Mouse (Mus musculus): ENCODE results near the gene Iqch.

The Iqch gene

DNA sequence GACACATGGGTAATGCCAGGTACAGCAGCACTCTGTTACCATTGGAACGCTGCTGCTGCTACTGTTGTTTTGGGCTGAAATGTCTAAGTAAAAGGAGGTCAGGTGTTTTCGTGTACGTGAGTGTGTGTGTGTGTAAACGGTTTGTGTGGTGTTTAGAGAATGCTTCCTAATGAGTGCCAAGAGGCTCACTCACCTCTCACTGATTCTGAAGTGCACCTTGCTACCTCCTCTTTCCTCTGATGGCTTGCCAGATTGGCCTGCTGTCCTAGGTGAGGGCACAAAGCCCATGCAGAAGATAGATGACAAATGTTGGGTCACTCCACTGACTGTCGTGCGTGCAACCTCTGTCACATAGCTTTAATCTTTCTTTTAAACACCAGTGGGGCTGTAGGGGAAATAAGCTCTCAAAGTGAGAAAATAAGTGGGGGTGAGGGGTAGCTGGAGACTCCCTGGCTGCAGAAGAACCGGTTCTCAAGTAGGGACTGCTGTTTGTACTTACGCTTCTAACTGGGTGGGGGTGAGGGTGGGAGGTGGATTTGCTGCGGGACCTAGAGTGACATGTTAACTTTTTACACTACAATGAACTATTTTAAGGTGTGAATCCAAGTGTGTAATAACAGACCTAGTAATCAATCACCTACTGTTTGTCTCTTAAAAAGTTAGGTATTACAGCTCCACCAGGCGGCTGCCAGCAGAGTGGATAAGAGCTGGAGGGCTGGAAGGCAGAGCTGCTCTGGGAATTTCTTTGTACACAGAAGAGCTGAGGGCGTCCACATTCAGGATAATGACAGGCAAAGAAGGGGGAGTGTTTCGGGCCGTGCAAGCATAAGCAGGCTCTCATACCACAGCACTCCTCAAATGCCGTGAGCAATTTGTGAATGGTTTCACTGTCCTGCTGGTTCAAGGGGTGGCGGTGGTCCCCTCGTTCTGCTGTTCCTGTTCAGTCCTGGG is 10.5 kb upstream of the Iqch start:
- peak; percentile 41 for DNase-seq (ENCODE audit: low spot score)

- DNase-seq (ENCODE audit: low spot score), result no peak
Observed at GRCm38 (mm10) chr9:63611967-63612366, 9.7 kb upstream of the Iqch start.

DNA sequence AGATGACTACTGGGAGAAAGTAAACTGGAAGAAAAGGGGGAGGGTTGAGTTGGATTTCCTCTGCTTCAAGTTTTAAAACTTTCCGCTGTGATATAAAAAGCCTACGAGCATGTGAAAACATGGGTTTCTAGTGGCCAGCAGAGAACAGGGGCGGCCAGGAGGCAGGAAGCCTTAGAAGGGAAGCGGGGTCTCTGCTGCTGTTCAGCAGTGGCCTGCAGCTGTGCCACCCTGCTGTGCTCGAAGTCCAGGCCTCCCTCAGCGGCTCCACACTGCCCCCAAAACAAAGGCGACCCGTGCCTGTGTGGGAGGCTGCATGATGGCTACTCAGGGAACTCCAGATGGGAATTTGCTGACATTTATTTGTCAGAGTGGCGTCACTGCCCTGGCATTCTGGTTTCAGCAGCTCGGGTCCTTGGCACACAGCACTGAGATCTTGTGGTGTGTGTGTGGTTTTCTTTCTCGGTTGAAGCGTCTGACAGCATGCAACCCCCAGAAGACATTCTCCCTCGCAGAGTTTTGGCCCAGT is 8.6 kb upstream of the Iqch start:
- DNase-seq (ENCODE audit: low spot score), result no peak

DNA sequence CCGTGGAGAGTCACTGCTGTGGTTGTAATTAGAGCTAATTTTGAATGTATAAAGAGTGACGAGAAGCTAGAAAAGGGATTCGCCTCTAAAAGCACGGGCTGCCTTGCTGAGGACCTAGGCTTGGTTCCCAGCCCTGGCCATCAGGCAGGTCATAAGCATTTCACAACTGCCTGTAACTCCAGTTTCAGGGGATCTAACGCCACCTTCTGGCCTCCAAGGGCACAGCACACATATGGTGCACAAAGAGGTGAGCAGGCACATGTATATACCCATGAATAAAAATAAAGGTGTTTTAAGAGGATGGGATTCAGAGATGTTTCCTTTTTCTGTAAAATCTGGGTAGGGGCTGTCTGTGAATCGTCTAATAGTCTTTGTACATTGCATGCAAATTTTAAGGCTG is 7.9 kb upstream of the Iqch start:
- no peak for DNase-seq (ENCODE audit: low spot score)

DNA sequence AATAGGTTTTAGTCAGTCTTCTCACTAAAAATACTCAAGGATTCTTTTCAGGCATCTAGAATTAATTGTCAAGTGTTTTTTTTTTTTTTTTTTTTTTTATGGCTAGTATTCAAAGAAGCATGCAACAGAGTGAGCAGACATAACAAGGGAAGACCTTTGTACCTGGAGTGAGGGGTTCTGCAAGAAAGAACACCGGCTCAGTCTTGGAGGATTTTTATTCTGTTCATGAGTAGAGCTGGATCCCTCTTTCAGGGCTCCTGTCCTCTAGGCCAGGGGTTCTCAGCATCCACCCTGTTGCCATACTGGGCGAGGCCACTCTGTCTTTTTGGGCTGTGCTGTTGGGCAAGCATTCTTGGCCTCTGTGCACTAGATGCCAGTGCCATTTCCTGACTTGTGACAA is 7.5 kb upstream of the Iqch start:
- DNase-seq (ENCODE audit: low spot score), result no peak

DNA sequence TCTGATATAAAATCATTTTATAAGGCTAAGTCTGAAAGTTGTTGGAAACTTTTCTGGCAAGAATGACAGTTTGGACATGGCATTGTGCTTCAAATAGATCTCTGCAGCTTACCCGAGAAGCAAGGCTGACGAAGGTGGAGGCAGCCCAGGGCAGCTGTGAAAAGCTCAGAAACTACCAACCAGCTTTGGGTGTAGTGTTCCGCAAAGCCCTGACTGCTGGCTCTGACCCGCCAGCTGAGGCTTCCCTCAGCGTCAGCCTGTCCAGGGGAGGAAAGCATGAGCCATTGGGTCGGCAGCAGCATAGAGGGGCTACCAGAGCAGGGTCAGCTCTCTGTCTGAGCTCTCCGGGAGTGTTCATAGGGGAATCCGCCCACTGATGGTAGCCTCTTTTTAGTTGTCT is 7.0 kb upstream of the Iqch start:
- no peak for DNase-seq (ENCODE audit: low spot score)

GRCm38 (mm10) chr9:63608006-63608405 is 5.7 kb upstream of the Iqch start:
- no peak for DNase-seq (ENCODE audit: low spot score)

- DNase-seq (ENCODE audit: low spot score), result no peak
Observed at GRCm38 (mm10) chr9:63606594-63606993, 4.3 kb upstream of the Iqch start.

DNA sequence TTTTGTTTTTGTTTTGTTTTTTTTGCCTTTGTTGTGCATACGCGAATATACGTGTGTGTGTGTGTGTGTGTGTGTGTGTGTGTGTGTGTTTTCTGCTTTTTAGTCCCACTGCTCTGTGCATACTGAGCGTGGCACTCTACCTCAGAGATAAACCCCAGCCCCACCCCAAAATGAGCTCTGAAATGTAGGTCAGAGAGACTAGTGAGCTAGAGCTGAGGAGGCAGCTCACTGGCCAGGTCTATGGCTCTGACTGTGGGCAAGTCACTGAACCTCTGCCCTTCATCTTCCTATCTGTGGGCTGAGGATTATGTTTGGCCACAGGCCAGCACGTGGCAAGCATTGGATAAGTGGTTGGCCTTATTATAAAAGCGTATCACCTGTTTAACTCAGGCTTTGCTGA is 1.6 kb upstream of the Iqch start:
- DNase-seq (ENCODE audit: low spot score), result no peak

DNA sequence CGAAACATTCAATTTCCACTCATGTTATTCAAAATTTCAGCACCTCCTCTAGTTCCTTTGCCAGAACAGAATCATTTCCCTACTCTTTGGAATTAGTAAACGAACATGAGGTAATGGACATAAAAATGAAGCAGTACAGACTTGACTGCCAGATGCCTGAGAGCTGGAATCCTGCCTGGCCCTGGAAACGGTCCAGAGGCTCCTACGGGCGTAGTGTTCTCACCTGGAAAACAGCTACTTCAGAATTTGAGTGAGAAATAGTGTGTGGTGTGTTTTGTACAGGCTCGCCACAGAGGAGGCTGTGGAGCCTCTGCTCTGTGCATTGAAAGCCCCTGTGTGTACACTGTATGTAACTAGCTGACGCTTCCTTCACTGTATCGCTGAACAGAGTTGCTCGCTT is 5.6 kb downstream of the Iqch start:
- no peak for DNase-seq (ENCODE audit: low spot score)

GRCm38 (mm10) chr9:63595652-63596051 is 6.6 kb downstream of the Iqch start:
- no peak for DNase-seq (ENCODE audit: low spot score)

DNA sequence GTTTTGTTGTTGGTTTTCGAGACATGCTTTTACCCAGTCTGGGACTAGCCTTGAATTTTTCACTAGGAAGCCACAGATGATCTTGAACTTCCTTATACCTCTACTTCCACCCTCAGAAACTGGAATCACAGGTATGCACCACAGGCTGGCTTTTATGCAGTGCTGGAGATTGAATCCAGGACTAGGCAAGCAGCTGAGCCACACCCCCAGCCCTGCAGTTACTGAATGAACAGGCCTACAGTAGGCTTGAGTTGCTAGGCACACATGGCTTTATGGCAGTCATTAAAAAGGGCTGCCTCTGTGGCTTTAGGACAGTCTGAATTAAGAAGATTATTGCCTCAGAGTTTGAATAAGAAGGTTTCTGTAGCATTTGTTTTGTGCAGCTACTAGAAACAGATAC is 7.3 kb downstream of the Iqch start:
- no peak for DNase-seq (ENCODE audit: low spot score)

DNA sequence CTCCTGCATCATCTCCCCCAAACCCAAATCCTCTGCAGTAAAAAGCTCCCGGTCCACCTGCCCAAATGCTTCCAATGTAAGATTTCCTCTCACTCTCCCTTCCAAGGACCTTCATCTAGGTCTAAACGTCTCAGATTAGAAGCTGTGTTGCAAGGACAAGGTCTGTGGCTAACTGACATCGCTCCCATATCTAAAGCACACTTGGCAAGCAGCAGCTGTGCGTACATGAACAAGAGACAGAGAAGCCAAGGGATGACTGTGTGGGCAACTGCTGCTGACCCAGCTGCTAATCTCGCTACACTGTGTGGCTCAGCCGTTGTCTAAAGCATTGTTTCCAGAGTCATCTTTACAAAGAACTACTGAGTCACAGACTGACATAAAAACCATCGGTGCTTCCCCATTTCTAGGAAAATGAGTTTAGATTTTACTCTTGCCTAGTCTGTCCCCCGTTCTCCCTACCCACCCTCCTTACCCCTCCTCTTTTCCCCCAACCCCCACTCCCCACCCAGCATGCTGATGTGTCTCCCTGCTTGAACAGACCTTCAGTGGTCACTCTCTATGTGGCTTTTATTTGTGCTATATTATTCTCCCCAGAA is 10.5 kb downstream of the Iqch start:
- no peak for DNase-seq (ENCODE audit: low spot score)

GRCm38 (mm10) chr9:63590592-63590991 is 11.7 kb downstream of the Iqch start:
- no peak for DNase-seq (ENCODE audit: low spot score)

DNA sequence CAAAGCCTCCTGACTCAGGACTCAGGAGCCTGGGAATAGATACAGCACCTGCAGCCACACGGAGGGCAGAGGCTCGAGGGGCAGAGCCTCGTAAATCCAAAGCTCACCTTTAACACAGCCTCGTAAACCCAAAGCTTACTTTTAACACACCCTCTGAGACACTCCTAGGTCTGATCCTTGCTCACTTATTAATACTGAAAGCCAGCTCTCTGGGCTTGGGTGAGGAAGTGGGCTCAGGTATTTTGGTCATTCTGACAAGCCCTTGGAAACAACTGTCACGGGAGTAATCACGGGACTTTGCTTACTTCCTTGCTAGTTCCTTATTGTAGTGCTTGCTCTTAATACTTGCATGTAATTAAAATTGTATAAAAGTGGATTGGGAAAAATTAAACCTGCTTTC is 13.1 kb downstream of the Iqch start:
- DNase-seq (ENCODE audit: low spot score), result no peak

GRCm38 (mm10) chr9:63585251-63585650 is 17.0 kb downstream of the Iqch start:
- no peak for DNase-seq (ENCODE audit: low spot score)

DNA sequence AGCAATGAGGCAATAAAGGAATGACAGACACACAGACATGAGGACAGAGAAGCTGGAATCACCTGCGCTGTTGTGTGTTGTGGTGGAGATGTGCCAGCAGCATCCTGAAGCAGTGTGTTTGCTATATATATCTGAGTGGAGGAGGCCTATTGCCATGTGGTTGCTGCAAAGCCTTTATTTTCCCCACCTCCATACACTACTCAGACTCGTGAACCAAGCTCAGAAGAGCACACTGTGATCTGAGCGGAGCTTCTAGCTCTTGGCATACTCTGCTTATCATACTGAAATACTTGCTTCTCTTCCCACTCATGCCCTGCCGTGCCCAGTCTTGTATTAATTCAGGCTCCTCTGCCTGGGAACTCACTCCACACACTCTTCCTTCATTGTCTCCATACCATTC is 20.5 kb downstream of the Iqch start:
- no peak for DNase-seq (ENCODE audit: low spot score)

DNA sequence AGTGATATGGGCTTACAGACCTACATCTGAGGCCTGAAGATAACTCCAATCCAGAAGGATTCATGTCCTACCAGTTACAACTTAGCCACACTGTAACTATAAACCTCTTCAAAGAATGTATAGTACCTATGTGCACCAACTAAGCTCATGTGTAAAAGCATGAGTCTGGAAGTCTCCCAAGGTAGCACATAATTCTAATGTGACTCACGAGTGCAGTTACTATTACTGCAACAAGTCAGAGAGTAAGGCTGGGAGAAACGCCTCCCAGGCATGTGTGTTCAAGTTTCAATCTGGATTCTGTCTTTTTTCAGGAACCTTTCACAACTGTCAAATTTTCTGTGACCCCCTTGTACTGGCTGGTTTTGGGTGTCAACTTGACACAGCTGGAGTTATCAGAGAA is 22.2 kb downstream of the Iqch start:
- DNase-seq (ENCODE audit: low spot score), result no peak

DNA sequence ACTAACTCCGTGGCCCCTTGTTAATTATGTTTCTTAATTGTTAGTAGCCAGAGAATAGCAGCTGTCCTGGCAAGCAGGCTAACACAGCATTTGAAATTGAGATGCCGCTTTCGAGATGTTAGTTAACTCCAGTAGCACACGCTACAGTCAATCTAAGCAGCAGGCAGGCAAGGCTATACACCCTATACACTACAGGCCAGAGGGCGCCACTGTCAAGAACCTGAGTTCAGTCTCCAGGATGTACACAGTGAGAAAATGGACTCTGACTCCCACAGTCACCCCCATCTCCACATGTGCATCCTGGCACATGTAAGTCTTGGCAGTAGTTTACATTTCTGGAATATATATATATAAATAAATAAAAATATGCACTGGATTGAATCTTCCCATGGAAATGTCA is 22.6 kb downstream of the Iqch start:
- DNase-seq (ENCODE audit: low spot score), result no peak

- DNase-seq (ENCODE audit: low spot score), result no peak
Observed at GRCm38 (mm10) chr9:63577469-63577868, 24.8 kb downstream of the Iqch start.

DNA sequence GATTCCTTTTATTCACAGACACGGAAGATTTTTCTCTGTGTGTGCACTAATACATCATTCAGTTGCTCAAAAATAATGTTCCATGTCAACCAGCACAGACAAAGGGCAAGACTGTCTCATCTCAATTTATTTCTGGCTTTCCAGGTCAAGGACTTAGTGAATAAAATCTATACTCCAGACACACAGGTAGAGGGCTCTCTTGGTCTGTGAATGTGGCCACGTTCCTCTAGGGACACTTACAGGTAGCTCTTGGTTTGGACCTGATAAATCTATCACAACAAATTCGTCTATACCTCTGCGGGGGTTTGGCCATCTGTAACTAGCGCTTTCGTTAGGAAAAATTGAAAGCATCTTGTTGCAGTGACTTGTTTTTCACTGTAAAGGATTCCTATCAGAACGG is 29.4 kb downstream of the Iqch start:
- DNase-seq (ENCODE audit: low spot score), result no peak

DNA sequence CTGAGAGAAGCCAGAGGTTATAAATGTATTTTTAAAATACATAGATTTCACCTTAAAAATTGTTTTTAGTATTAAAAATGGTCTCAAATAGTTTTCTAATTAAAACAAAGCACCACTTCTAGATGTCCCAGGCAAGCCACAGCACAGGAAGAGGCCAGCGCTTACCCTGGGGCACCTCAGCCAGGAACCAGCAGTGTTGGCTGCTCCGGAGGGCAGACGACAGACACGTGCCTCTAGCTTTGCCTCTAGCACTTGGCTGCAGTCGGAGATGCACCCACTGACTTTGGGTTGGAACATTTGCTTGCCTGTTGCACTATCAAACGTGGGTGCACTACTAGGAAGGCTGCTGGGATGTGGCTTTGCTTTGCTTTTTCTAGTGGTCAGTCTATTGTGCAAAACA is 30.4 kb downstream of the Iqch start:
- no peak for DNase-seq (ENCODE audit: low spot score)

DNA sequence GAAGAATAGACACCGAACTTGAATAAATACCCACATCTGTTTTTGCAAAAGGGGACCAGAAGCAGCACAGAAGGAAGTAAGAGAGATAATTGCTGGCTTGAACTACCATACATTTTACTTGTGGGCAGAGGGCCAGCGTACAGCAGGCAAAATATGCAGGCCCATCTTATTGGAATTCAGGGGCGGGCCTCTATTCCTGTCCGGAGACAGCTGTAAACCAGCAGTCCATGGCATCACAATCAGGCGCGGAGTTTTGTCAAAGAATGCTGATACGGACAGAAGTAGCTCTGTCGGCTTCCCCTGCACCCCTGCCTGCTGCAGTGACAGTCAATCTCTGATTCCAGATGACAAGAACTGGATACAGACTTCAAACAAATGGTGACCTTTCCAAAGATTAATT is 33.5 kb downstream of the Iqch start:
- DNase-seq (ENCODE audit: low spot score), result no peak

- no peak for DNase-seq (ENCODE audit: low spot score)
Observed at GRCm38 (mm10) chr9:63568314-63568713, 34.0 kb downstream of the Iqch start.
